Mouse (Mus musculus) midbrain, postnatal 0 days (tissue): ENCODE measurements around the gene Ugt1a6b. TPM values are rescaled to one million over a fixed set of nuclear protein-coding genes. Genes with fewer than 3 reads are reported as not detected.
"Not testable (repeated sequence)": the region's sequence is repeated elsewhere in the genome, so short reads cannot be mapped to it uniquely, and the experiment has no call there.

Source experiments
- ATAC-seq: fragments of 200-750 bp; cut with Nextera tagmentation; 2 replicates; pipeline ENCODE4 v1.8.0; 2017; ENCODE audit warnings: moderate number of reproducible peaks, mild to moderate bottlenecking, moderate TSS enrichment, moderate library complexity; ENCODE audit not compliant: low FRiP score
- DNase-seq: peaks from one replicate; pipeline ENCODE4 v3.0.0-alpha.2; 2015; ENCODE audit warnings: low spot score
- H3K27ac ChIP-seq: fragments of 300-500 bp; sonication (generic); 2 replicates; pipeline ENCODE4 v1.5.1; 2014; ENCODE audit warnings: low read depth, mild to moderate bottlenecking, low read length, mixed read lengths
- H3K27me3 ChIP-seq: fragments of 300-500 bp; sonication (generic); 2 replicates; pipeline ENCODE4 v1.6.1; 2014; ENCODE audit warnings: low read length, control low read depth, mixed read lengths; ENCODE audit not compliant: insufficient read depth
- H3K36me3 ChIP-seq: fragments of 300-500 bp; sonication (generic); 2 replicates; pipeline ENCODE4 v1.6.1; 2014; ENCODE audit warnings: low read length, control low read depth, mixed read lengths; ENCODE audit not compliant: insufficient read depth
- H3K4me1 ChIP-seq: fragments of 300-500 bp; sonication (generic); 2 replicates; pipeline ENCODE4 v1.6.1; 2014; ENCODE audit warnings: mild to moderate bottlenecking, control low read depth, antibody characterized with exemption, low read length, mixed read lengths; ENCODE audit not compliant: insufficient read depth
- H3K4me2 ChIP-seq: fragments of 300-500 bp; sonication (generic); 2 replicates; pipeline ENCODE4 v1.6.1; 2014; ENCODE audit warnings: low read depth, mild to moderate bottlenecking, low read length, mixed read lengths; ENCODE audit not compliant: poor library complexity, severe bottlenecking
- H3K4me3 ChIP-seq: fragments of 300-500 bp; sonication (generic); 2 replicates; pipeline ENCODE4 v1.5.1; 2014; ENCODE audit warnings: low read depth, mild to moderate bottlenecking, low read length, moderate library complexity
- H3K9ac ChIP-seq: fragments of 300-500 bp; sonication (generic); replicated peaks from 2 replicates; pipeline ENCODE4 v1.6.1; 2014; ENCODE audit warnings: mild to moderate bottlenecking, low read length, moderate library complexity, mixed read lengths; ENCODE audit not compliant: poor library complexity, severe bottlenecking
- H3K9me3 ChIP-seq: fragments of 300-500 bp; sonication (generic); 2 replicates; pipeline ENCODE4 v1.6.1; 2016; ENCODE audit warnings: low read length, control low read depth
- CTCF ChIP-seq: IDR thresholded peaks from 2 replicates; pipeline ENCODE4 v1.5.1; 2016; ENCODE audit warnings: antibody characterized with exemption, mild to moderate bottlenecking
- WGBS: fragments of 180-500 bp; shearing (Covaris S2); extraction: QIAGEN DNeasy Blood & Tissue Kit; methylation state at CpG from one replicate; pipeline ENCODE4 v1.1.7; 2014; 5-methylcytosine and 5-hydroxymethylcytosine counted together
- polyA plus RNA-seq: library from polyadenylated mRNA; unstranded; fragments of >200 nt; fragmentation: Nextera tagmentation; extraction: Ambion mirVana; gene quantifications from 2 replicates; pipeline ENCODE4 v1.2.1, GENCODE M21; 2015
- total RNA-seq: library from RNA; depleted of rRNA; stranded (reverse); fragments of >200 nt; gene quantifications from 2 replicates; pipeline ENCODE4 v1.2.3, GENCODE M21; 2014

Ugt1a6b gene
- total and polyA plus RNA-seq, 2 experiments from 2014 or later, result 1.9 TPM; not detected in 1

DNA sequence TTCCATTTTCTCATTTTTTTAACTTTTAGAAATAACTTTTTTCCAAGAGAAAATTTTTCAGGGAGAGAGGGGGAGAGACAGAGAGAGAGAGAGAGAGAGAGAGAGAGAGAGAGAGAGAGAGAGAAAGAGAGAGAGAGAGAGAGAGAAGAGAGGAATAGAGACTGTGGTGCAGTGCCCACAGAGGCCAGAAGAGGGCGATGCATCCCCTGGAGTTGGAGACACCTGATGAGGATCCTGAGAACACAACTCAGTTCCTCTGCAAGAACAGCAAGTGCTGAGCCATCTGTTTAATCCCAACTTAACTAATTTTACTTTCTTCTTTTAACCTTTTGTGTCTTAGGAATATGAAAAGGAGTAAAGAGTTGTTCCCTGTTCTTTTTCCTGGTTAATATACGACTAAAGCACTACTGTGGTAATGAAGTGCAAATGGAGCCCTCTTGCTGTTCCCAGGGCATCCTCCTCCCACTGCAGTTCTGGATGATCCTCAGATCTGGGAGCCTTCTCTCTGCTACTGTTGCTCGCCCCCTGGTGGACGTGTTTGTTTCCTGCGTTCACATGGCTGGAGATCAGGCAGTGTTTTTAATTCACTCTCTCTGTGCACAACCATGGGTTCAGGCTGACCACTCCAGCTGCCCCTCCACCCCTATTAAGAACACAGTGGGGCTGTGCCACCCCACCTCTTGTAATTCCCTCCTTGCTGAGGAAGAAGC lies 41.1 kb downstream of the Ugt1a6b start:
- not testable (repeated sequence) for ATAC-seq, H3K36me3 ChIP-seq, H3K9ac ChIP-seq, H3K4me1 ChIP-seq, H3K27ac ChIP-seq, H3K9me3 ChIP-seq, H3K27me3 ChIP-seq, H3K4me2 ChIP-seq, H3K4me3 ChIP-seq
- 3% methylated on average over 5 of the region's 5 CpGs for WGBS
- peak; percentile 50 for TF ChIP-seq CTCF
- peak; percentile 26 for DNase-seq

DNA sequence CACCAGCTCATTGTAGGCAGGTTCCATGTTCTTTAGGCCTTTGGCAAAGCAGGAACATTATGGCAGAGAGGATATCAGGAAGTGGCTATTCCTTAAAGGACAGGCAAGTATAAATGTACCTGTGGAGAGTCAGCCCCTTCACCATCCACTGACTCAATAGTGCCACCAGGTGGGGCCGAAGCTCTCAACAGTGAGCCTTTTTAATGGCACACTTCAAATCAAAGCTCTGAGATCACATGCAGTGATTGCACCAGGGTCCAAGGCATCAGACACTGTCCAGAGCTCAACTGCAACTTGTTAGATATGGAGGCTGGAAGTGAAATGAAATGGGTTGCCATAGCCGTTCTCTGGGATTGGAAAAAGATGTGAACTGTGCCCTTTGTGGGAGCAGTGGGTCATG lies 42.2 kb downstream of the Ugt1a6b start:
- ATAC-seq, H3K4me2 ChIP-seq, H3K27me3 ChIP-seq, H3K9ac ChIP-seq, H3K36me3 ChIP-seq, H3K27ac ChIP-seq, H3K9me3 ChIP-seq, H3K4me1 ChIP-seq, H3K4me3 ChIP-seq: not testable (repeated sequence)
- DNase-seq, result peak; percentile 8
- TF ChIP-seq CTCF, result peak; percentile 51
- WGBS, result 69% methylated on average over 2 of the region's 2 CpGs

GRCm38 (mm10) chr1:88150133-88150532 lies 47.1 kb downstream of the Ugt1a6b start:
- H3K27me3 ChIP-seq, H3K4me3 ChIP-seq, H3K4me2 ChIP-seq, H3K27ac ChIP-seq, H3K9ac ChIP-seq, H3K4me1 ChIP-seq, H3K9me3 ChIP-seq, H3K36me3 ChIP-seq, ATAC-seq: not testable (repeated sequence)
- DNase-seq, result peak; percentile 36
- peak; percentile 62 for TF ChIP-seq CTCF
- 75% methylated on average over 2 of the region's 2 CpGs for WGBS

DNA sequence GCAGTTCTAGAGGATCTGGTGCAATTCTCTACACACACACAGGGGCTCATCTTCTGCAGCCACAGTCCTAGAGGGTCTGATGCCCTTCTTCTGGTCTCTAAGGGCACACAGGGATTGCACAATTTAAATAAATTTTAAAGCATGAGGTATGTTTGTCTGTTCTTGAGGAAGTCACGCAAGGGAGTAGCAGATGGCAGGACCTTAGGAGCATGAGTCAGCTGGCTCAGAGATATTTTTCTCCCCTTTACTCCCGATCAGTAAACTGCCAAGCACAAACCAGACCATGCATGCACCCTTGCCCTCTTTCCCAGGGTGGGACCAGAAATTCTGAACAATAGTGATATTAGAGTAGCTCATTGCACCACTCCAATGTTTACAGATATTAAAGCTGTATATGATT lies 55.4 kb downstream of the Ugt1a6b start:
- Histone ChIP-seq H3K27ac (no peak overlapping the region), H3K36me3 (no peaks in the 10 kb centered on the region), H3K4me1 (no peaks in the 10 kb centered on the region), H3K4me2 (no peak overlapping the region), H3K27me3 (no peaks in the 10 kb centered on the region), H3K9ac (no peak overlapping the region), H3K9me3 (no peaks in the 10 kb centered on the region), H3K4me3 (no peak overlapping the region)
- no peak for TF ChIP-seq CTCF
- WGBS, result 92% methylated on average over 2 of the region's 2 CpGs
- DNase-seq (no peak), ATAC-seq (no peak)

- DNase-seq, result no peak
- Histone ChIP-seq H3K4me3 (no peak within 1 kb of the TSS), H3K9me3 (no peaks in the 10 kb centered on the region), H3K4me1 (no peaks in the 10 kb centered on the region), H3K36me3 (no peaks in the 10 kb centered on the region), H3K9ac (no peak within 1 kb of the TSS), H3K4me2 (no peak within 1 kb of the TSS), H3K27me3 (no peaks in the 10 kb centered on the region), H3K27ac (no peak within 1 kb of the TSS)
- TF ChIP-seq CTCF, result no peak
- 83% methylated on average over 5 of the region's 5 CpGs for WGBS
- ATAC-seq, result no peak
Measured at GRCm38 (mm10) chr1:88165711-88166110, 62.7 kb downstream of the Ugt1a6b start, which contains the start of gene Ugt1a5. Ugt1a5 (plus strand) TSS chr1:88166012.

DNA sequence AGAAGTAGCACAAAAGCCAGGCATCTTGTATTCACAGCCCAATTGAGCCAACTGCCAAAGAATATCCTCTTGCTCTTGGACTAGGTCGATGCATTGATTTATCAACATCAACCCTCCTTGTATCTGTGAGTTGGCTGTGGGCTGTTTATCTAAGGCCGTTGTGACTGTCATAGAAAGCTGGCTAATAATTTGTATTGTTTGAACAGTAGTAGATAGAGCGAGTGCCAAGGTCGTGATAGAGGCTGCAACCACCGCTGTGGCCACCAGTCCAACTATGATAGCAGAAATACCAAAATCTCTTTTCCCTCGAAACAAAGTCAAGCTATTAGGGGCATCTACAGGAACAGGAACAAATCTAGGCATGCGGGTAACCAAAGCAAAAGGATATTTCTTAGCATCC lies 69.1 kb downstream of the Ugt1a6b start:
- not testable (repeated sequence) for H3K4me1 ChIP-seq, H3K4me2 ChIP-seq, H3K27me3 ChIP-seq, H3K4me3 ChIP-seq, H3K27ac ChIP-seq, H3K36me3 ChIP-seq, H3K9ac ChIP-seq, H3K9me3 ChIP-seq, ATAC-seq, DNase-seq
- WGBS, result 97% methylated on average over 5 of the region's 7 CpGs
